Mouse (Mus musculus) limb, embryonic 12.5 days (tissue): Measurements from ENCODE around the gene Txnl4b. TPM values are rescaled to one million over a fixed set of nuclear protein-coding genes. Genes with fewer than 3 reads are reported as not detected.

Experiments used
- ATAC-seq: fragments of 200-750 bp; cut with Nextera tagmentation; 2 replicates; pipeline ENCODE4 v1.8.0; 2017; ENCODE audit warnings: low read depth, moderate TSS enrichment; ENCODE audit not compliant: insufficient number of reproducible peaks, insufficient read depth, low FRiP score, low TSS enrichment
- H3K27ac ChIP-seq: fragments of 300-500 bp; sonication (generic); 2 replicates; pipeline ENCODE4 v1.5.1; 2016; ENCODE audit warnings: mild to moderate bottlenecking, moderate library complexity
- H3K27me3 ChIP-seq: fragments of 300-500 bp; sonication (generic); 2 replicates; pipeline ENCODE4 v1.6.1; 2016; ENCODE audit warnings: mild to moderate bottlenecking, moderate library complexity
- H3K36me3 ChIP-seq: fragments of 300-500 bp; sonication (generic); 2 replicates; pipeline ENCODE4 v1.6.1; 2016; ENCODE audit warnings: mild to moderate bottlenecking, moderate library complexity
- H3K4me1 ChIP-seq: fragments of 300-500 bp; sonication (generic); replicated peaks from 2 replicates; pipeline ENCODE4 v1.6.1; 2016
- H3K4me2 ChIP-seq: fragments of 300-500 bp; sonication (generic); 2 replicates; pipeline ENCODE4 v1.6.1; 2016; ENCODE audit warnings: mild to moderate bottlenecking, moderate library complexity
- H3K4me3 ChIP-seq: fragments of 300-500 bp; sonication (generic); replicated peaks from 2 replicates; pipeline ENCODE4 v1.5.1; 2016; ENCODE audit warnings: mild to moderate bottlenecking
- H3K9ac ChIP-seq: fragments of 300-500 bp; sonication (generic); replicated peaks from 2 replicates; pipeline ENCODE4 v1.6.1; 2016; ENCODE audit warnings: mild to moderate bottlenecking, moderate library complexity
- H3K9me3 ChIP-seq: fragments of 300-500 bp; sonication (generic); 2 replicates; pipeline ENCODE4 v1.6.1; 2016; ENCODE audit warnings: mild to moderate bottlenecking, moderate library complexity
- WGBS: fragments of 180-500 bp; shearing (Covaris S2); methylation state at CpG from one replicate; pipeline ENCODE4 v1.1.7; 2016; 5-methylcytosine and 5-hydroxymethylcytosine counted together
- polyA plus RNA-seq: library from polyadenylated mRNA; unstranded; fragments of >200 nt; fragmentation: Nextera tagmentation; extraction: Ambion mirVana; gene quantifications from 2 replicates; pipeline ENCODE4 v1.2.1, GENCODE M21; 2016

Txnl4b gene
- polyA plus RNA-seq, 1 experiment from 2014 or later, result 22.7 TPM

- Histone ChIP-seq H3K4me2 (no peak overlapping the region), H3K27me3 (no peaks in the 10 kb centered on the region), H3K4me3 (no peak overlapping the region), H3K27ac (no peak overlapping the region), H3K9me3 (no peaks in the 10 kb centered on the region), H3K4me1 (peaks cover 5% of the 10 kb centered on the region), H3K9ac (no peak overlapping the region), H3K36me3 (peaks cover 37% of the 10 kb centered on the region)
- ATAC-seq, result no peak
- WGBS, result 92% methylated on average over 12 of the region's 12 CpGs
These were observed 5.4 kb downstream of the Txnl4b start for GRCm38 (mm10) chr8:109571139-109571538.

GRCm38 (mm10) chr8:109576311-109576710, 10.6 kb downstream of the Txnl4b start:
- WGBS, result 83% methylated on average over 4 of the region's 4 CpGs
- Histone ChIP-seq H3K27ac (no peak overlapping the region), H3K9ac (no peak overlapping the region), H3K36me3 (peaks cover 16% of the 10 kb centered on the region; the same call in 1 of the 2 replicates), H3K4me3 (no peak overlapping the region), H3K9me3 (no peaks in the 10 kb centered on the region), H3K4me2 (no peak overlapping the region), H3K27me3 (no peaks in the 10 kb centered on the region), H3K4me1 (no peaks in the 10 kb centered on the region)
- no peak for ATAC-seq

- H3K9me3 ChIP-seq, result 0 out of 2 replicates have a peak, but pooled peaks cover 6% of the 10 kb centered on the region
- no peaks in the 10 kb centered on the region for H3K4me1 ChIP-seq
- no peaks in the 10 kb centered on the region for H3K27me3 ChIP-seq
- WGBS, result 64% methylated on average over 8 of the region's 8 CpGs
- ATAC-seq, result no peak
- no peak within 1 kb of the TSS for H3K4me3 ChIP-seq
- no peak within 1 kb of the TSS for H3K4me2 ChIP-seq
- no peaks in the 10 kb centered on the region for H3K36me3 ChIP-seq
- no peak within 1 kb of the TSS for H3K27ac ChIP-seq
- no peak within 1 kb of the TSS for H3K9ac ChIP-seq
These were observed 13.2 kb downstream of the Txnl4b start, which contains the start of gene Hp for GRCm38 (mm10) chr8:109578900-109579301. TSS of gene Hp (minus strand) at chr8:109579172.

DNA sequence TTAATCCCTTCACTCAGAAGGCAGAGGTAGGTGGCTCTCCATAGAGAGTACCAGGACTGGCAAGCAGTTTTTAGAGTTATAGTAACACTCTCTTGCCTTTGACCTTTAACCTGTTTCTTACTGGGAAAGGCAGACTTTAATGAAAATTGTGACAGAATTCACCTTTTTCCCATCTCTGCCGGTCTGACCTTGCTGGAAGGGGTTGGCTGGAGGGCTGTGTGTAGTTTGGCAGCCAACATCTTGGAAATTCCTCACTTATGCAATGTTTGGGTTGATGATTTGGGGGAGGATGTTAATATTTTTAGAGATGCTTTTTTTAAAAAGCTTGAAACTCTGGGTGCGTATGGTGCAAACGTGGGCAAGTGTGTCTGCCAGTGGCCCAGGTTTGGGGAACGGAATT, 18.6 kb downstream of the Txnl4b start:
- Histone ChIP-seq H3K27me3 (no peaks in the 10 kb centered on the region), H3K9me3 (0 out of 2 replicates have a peak, but pooled peaks cover 9% of the 10 kb centered on the region), H3K4me1 (no peaks in the 10 kb centered on the region), H3K36me3 (no peaks in the 10 kb centered on the region), H3K4me2 (no peak overlapping the region), H3K4me3 (no peak overlapping the region), H3K9ac (no peak overlapping the region), H3K27ac (no peak overlapping the region)
- ATAC-seq, result no peak
- 79% methylated on average over 4 of the region's 4 CpGs for WGBS

DNA sequence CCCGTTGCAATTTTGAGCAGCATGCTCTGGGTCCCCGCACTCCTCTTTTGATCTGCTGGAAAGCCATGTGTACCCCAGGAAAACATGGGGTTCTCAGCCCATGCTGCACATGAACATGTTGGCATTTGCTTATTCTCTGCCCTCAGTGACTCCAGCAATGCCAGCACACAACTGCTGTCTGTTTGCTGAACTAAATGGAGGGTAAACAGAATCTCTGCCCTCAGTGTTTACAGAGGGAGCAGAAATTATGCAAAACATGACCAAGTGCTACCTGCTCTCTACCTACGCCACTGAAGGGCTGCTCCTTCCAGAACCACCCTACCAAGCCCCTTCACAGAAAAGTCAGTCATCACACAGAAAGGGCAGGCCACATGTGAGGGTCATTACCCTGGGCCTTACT, 19.1 kb downstream of the Txnl4b start:
- Histone ChIP-seq H3K27me3 (no peaks in the 10 kb centered on the region), H3K27ac (no peak overlapping the region), H3K4me2 (no peak overlapping the region), H3K9ac (no peak overlapping the region), H3K4me1 (no peaks in the 10 kb centered on the region), H3K9me3 (0 out of 2 replicates have a peak, but pooled peaks cover 9% of the 10 kb centered on the region), H3K36me3 (no peaks in the 10 kb centered on the region), H3K4me3 (no peak overlapping the region)
- ATAC-seq, result no peak
- 83% methylated on average over 3 of the region's 3 CpGs for WGBS

DNA sequence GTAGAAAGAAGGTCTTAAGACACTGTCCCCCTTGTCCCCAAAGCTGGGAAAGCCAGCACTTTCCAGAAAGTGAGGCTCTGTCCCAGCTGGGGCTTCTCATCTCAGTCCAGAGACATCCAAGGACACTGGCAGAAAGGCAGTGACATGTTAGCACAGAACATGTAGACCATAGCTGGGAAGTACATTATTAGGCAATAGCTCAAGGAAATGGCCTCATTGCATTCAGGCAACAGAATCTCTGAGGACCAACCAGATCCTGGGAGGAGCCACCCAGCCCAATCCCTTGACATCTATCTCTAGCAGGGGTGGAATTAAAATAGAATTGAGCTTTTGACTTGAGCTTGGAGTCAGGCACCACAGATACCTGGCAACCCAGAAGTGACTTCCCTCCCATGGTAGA, 20.0 kb downstream of the Txnl4b start:
- H3K27ac ChIP-seq, result no peak overlapping the region
- no peak overlapping the region for H3K9ac ChIP-seq
- no peaks in the 10 kb centered on the region for H3K36me3 ChIP-seq
- H3K4me3 ChIP-seq, result no peak overlapping the region
- no peaks in the 10 kb centered on the region for H3K4me1 ChIP-seq
- H3K27me3 ChIP-seq, result no peaks in the 10 kb centered on the region
- 0 out of 2 replicates have a peak, but pooled peaks cover 9% of the 10 kb centered on the region for H3K9me3 ChIP-seq
- ATAC-seq, result no peak
- H3K4me2 ChIP-seq, result no peak overlapping the region

GRCm38 (mm10) chr8:109586972-109587504, 21.3 kb downstream of the Txnl4b start:
- no peak overlapping the region for H3K4me2 ChIP-seq
- H3K36me3 ChIP-seq, result peaks cover 7% of the 10 kb centered on the region; the same call in 1 of the 2 replicates
- WGBS, result 50% methylated on average over 7 of the region's 7 CpGs
- no peak for ATAC-seq
- H3K9ac ChIP-seq, result no peak overlapping the region
- 0 out of 2 replicates have a peak, but pooled peaks cover 9% of the 10 kb centered on the region for H3K9me3 ChIP-seq
- H3K4me3 ChIP-seq, result no peak overlapping the region
- H3K4me1 ChIP-seq, result no peaks in the 10 kb centered on the region
- no peak overlapping the region for H3K27ac ChIP-seq
- H3K27me3 ChIP-seq, result no peaks in the 10 kb centered on the region

GRCm38 (mm10) chr8:109590901-109591300, 25.2 kb downstream of the Txnl4b start:
- WGBS, result 85% methylated on average over 9 of the region's 9 CpGs

GRCm38 (mm10) chr8:109591367-109591766, 25.7 kb downstream of the Txnl4b start:
- peaks cover 46% of the 10 kb centered on the region for H3K36me3 ChIP-seq
- no peak for ATAC-seq
- no peak overlapping the region for H3K4me3 ChIP-seq
- H3K27me3 ChIP-seq, result no peaks in the 10 kb centered on the region
- no peak overlapping the region for H3K4me2 ChIP-seq
- WGBS, result 85% methylated on average over 3 of the region's 3 CpGs
- H3K9me3 ChIP-seq, result no peaks in the 10 kb centered on the region
- H3K27ac ChIP-seq, result no peak overlapping the region
- H3K4me1 ChIP-seq, result no peaks in the 10 kb centered on the region
- H3K9ac ChIP-seq, result no peak overlapping the region

More at GRCm38 (mm10) chr8:109590901-109591300, 25.2 kb downstream of the Txnl4b start:
- no peaks in the 10 kb centered on the region for H3K9me3 ChIP-seq
- no peak for ATAC-seq
- H3K4me2 ChIP-seq, result no peak overlapping the region
- H3K27me3 ChIP-seq, result no peaks in the 10 kb centered on the region
- H3K36me3 ChIP-seq, result peaks cover 44% of the 10 kb centered on the region
- H3K4me1 ChIP-seq, result no peaks in the 10 kb centered on the region
- H3K4me3 ChIP-seq, result no peak overlapping the region
- H3K9ac ChIP-seq, result no peak overlapping the region
- no peak overlapping the region for H3K27ac ChIP-seq

- Histone ChIP-seq H3K4me3 (no peak overlapping the region), H3K4me1 (no peaks in the 10 kb centered on the region), H3K27ac (no peak overlapping the region), H3K9ac (no peak overlapping the region), H3K9me3 (no peaks in the 10 kb centered on the region), H3K27me3 (no peaks in the 10 kb centered on the region), H3K36me3 (peaks cover 51% of the 10 kb centered on the region), H3K4me2 (no peak overlapping the region)
- no peak for ATAC-seq
- WGBS, result 95% methylated on average over 5 of the region's 5 CpGs
These were observed 26.5 kb downstream of the Txnl4b start for GRCm38 (mm10) chr8:109592164-109592563.

DNA sequence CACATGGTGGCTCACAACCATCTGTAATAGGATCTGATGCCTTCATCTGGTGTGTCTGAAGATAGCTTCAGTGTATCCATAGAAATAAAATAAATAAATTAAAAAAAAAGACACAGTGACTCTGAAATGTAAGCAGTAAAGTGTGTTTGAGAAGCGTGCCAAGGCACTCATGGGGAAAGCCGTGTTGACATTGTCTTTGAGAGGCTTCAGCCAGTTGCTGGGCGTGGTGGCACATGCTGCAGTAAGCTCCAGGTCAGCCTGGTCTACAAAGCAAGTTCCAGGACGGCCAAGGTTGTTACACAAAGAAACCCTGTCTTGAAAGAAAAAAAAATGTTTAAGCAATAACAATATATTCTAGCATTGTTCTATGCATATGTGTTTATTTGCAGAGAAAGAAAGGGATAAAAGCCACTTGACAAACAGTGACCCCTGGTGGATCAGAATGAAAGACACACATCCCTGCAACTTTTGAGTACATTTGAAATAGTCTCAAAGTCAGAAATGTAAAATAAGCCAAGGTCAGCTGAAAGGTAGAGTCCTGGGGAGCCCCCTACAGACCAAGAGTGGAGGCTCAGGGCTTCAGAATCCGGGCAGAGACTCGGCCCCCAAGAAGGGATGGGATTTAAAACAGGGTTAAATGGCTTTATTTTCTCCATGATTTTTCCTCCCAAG, 27.6 kb downstream of the Txnl4b start:
- no peak for ATAC-seq
- no peak overlapping the region for H3K4me2 ChIP-seq
- no peaks in the 10 kb centered on the region for H3K4me1 ChIP-seq
- H3K27ac ChIP-seq, result no peak overlapping the region
- 78% methylated on average over 6 of the region's 6 CpGs for WGBS
- peaks cover 53% of the 10 kb centered on the region for H3K36me3 ChIP-seq
- no peaks in the 10 kb centered on the region for H3K27me3 ChIP-seq
- no peak overlapping the region for H3K4me3 ChIP-seq
- H3K9ac ChIP-seq, result no peak overlapping the region
- no peaks in the 10 kb centered on the region for H3K9me3 ChIP-seq

GRCm38 (mm10) chr8:109595854-109596253, 30.2 kb downstream of the Txnl4b start:
- Histone ChIP-seq H3K9me3 (no peaks in the 10 kb centered on the region), H3K27ac (no peak overlapping the region), H3K36me3 (peaks cover 72% of the 10 kb centered on the region), H3K4me3 (no peak overlapping the region), H3K4me2 (no peak overlapping the region), H3K9ac (no peak overlapping the region), H3K27me3 (no peaks in the 10 kb centered on the region), H3K4me1 (no peaks in the 10 kb centered on the region)
- WGBS, result 59% methylated on average over 8 of the region's 8 CpGs
- no peak for ATAC-seq
